Mouse (Mus musculus): Measurements from ENCODE around the gene Pimreg. TPM values are rescaled to one million over a fixed set of nuclear protein-coding genes. Genes with fewer than 3 reads are reported as not detected.

The Pimreg gene
- polyA plus RNA-seq, 1 experiment from 2014 or later = 228 TPM

DNA sequence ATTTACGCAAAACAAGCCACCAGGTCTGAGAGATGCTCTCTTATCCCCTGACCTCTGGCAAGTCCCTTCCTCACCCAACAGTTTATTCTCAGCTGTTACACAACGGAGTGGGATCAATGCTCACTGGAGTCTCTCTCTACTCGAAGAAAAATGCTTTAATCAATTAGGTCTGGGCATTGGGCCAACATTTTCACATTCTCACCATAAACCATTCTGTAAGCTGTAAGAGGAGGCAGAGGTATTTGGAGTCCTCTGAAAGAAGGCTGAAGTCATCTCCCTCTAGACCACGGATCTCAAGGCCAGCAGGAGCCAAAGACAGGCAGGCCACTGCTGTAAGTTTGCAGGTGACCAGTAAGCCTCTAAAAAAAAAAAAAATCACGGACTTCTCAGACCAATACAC lies 31.5 kb upstream of the Pimreg start:
- Histone ChIP-seq H3K36me3 (ENCODE audit: control insufficient read depth, insufficient read depth, low read length) (no peaks in the 10 kb centered on the region), H3K4me2 (ENCODE audit: low read depth, low read length, severe bottlenecking) (no peak overlapping the region), H3K27ac (ENCODE audit: low read depth, low read length) (no peak overlapping the region; the same call in 1 of the 2 replicates), H3K9ac (ENCODE audit: low read length) (no peak overlapping the region), H3K27me3 (ENCODE audit: control insufficient read depth, insufficient read depth, low read length) (no peaks in the 10 kb centered on the region), H3K4me1 (replicated peaks; ENCODE audit: control insufficient read depth, insufficient read depth, low read length) (peaks cover 5% of the 10 kb centered on the region), H3K9me3 (ENCODE audit: control insufficient read depth, low read length) (no peaks in the 10 kb centered on the region), H3K4me3 (ENCODE audit: low read depth, low read length) (no peak overlapping the region)
- DNase-seq (ENCODE audit: low spot score) = no peak
- 63% methylated on average over 5 of the region's 5 CpGs for WGBS
- ATAC-seq (replicated peaks; ENCODE audit: low FRiP score) = no peak

DNA sequence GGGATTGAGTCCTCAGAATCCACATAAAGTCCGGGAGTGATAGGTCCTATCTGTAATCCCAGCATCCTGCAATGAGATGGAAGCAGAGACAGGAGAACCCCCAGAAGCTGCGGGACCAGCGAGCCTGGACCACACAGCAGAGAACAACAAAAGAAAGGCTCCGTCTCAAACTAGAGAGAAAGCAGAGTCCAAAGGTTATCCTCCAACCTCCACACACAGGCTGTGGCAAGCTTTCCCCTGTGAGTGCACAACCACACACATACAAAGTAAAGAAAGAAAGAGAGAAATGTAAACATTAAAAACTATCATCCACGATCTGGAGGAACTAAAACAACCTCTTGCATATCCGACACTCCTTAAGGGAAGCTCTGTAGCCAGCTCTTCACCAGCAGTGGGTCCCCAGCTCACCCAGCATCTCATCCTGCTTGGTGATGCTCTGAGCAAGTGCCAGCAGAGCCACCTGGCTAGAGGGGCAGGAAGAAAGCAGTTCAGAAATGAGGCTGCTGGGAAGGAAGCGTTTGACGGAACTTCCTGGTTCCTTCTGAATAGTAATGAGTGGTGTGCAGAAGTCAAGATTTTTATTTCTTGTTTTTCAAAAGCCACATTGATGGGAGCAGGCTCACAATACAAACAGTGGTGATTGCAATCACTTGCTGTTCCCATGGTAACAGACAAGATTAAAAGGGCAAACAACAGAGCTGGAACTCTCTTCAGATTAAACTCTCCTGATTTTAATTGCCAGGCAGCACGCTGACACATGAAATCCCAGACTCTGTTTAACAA lies 30.7 kb upstream of the Pimreg start:
- Histone ChIP-seq H3K27ac (ENCODE audit: low read depth, low read length) (peak overlapping the region; percentile 26; the same call in 1 of the 2 replicates), H3K9me3 (ENCODE audit: control insufficient read depth, low read length) (no peaks in the 10 kb centered on the region), H3K4me1 (replicated peaks; ENCODE audit: control insufficient read depth, insufficient read depth, low read length) (peaks cover 5% of the 10 kb centered on the region), H3K4me3 (ENCODE audit: low read depth, low read length) (no peak overlapping the region), H3K36me3 (ENCODE audit: control insufficient read depth, insufficient read depth, low read length) (no peaks in the 10 kb centered on the region), H3K4me2 (ENCODE audit: low read depth, low read length, severe bottlenecking) (no peak overlapping the region), H3K27me3 (ENCODE audit: control insufficient read depth, insufficient read depth, low read length) (no peaks in the 10 kb centered on the region), H3K9ac (ENCODE audit: low read length) (peak overlapping the region; percentile 12; the same call in 1 of the 2 replicates)
- 43% methylated on average over 9 of the region's 9 CpGs for WGBS
- no peak for DNase-seq (ENCODE audit: low spot score)
- 0 out of 2 replicates have a peak, but pooled peaks have one; percentile 56 for ATAC-seq (replicated peaks; ENCODE audit: low FRiP score)

DNA sequence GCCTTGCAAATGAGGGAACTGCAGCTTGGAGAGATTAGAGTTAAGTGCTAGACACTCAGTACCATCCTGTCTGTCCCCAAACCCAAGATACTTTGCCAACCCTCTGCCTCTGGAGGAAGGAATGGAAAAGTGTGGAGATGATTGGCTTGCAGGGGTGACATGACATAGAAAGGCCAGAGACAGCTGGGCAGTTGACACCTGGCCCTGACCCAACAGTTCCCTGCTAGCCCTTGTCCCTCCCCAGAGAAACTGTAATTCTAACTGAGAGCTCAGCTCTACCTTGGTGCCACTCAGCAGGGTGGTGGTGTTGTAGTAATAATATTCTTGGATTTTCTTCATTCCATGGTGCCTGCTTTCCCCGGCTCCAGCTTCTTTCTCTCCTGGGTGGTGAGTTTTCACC lies 29.9 kb upstream of the Pimreg start:
- no peak overlapping the region for H3K4me2 ChIP-seq (ENCODE audit: low read depth, low read length, severe bottlenecking)

GRCm38 (mm10) chr11:72014674-72015073 lies 27.2 kb upstream of the Pimreg start:
- no peaks in the 10 kb centered on the region for H3K36me3 ChIP-seq (ENCODE audit: control insufficient read depth, insufficient read depth, low read length)
- ATAC-seq (replicated peaks; ENCODE audit: low FRiP score) (no peak), DNase-seq (ENCODE audit: low spot score) (no peak)
- no peak overlapping the region for H3K4me2 ChIP-seq (ENCODE audit: low read depth, low read length, severe bottlenecking)
- 67% methylated on average over 4 of the region's 4 CpGs for WGBS
- H3K9me3 ChIP-seq (ENCODE audit: control insufficient read depth, low read length) = no peaks in the 10 kb centered on the region
- H3K27me3 ChIP-seq (ENCODE audit: control insufficient read depth, insufficient read depth, low read length) = no peaks in the 10 kb centered on the region
- no peak overlapping the region for H3K9ac ChIP-seq (ENCODE audit: low read length)
- H3K4me1 ChIP-seq (replicated peaks; ENCODE audit: control insufficient read depth, insufficient read depth, low read length) = peaks cover 5% of the 10 kb centered on the region
- H3K4me3 ChIP-seq (ENCODE audit: low read depth, low read length) = no peak overlapping the region
- H3K27ac ChIP-seq (ENCODE audit: low read depth, low read length) = no peak overlapping the region

More for the DNA sequence above, 29.9 kb upstream of the Pimreg start:
- Histone ChIP-seq H3K36me3 (ENCODE audit: control insufficient read depth, insufficient read depth, low read length) (no peaks in the 10 kb centered on the region), H3K27ac (ENCODE audit: low read depth, low read length) (no peak overlapping the region; the same call in 1 of the 2 replicates), H3K9ac (ENCODE audit: low read length) (no peak overlapping the region), H3K9me3 (ENCODE audit: control insufficient read depth, low read length) (no peaks in the 10 kb centered on the region), H3K27me3 (ENCODE audit: control insufficient read depth, insufficient read depth, low read length) (no peaks in the 10 kb centered on the region), H3K4me1 (replicated peaks; ENCODE audit: control insufficient read depth, insufficient read depth, low read length) (peaks cover 5% of the 10 kb centered on the region), H3K4me3 (ENCODE audit: low read depth, low read length) (no peak overlapping the region)
- ATAC-seq (replicated peaks; ENCODE audit: low FRiP score) (no peak), DNase-seq (ENCODE audit: low spot score) (no peak)
- WGBS = 83% methylated on average over 1 of the region's 1 CpGs

DNA sequence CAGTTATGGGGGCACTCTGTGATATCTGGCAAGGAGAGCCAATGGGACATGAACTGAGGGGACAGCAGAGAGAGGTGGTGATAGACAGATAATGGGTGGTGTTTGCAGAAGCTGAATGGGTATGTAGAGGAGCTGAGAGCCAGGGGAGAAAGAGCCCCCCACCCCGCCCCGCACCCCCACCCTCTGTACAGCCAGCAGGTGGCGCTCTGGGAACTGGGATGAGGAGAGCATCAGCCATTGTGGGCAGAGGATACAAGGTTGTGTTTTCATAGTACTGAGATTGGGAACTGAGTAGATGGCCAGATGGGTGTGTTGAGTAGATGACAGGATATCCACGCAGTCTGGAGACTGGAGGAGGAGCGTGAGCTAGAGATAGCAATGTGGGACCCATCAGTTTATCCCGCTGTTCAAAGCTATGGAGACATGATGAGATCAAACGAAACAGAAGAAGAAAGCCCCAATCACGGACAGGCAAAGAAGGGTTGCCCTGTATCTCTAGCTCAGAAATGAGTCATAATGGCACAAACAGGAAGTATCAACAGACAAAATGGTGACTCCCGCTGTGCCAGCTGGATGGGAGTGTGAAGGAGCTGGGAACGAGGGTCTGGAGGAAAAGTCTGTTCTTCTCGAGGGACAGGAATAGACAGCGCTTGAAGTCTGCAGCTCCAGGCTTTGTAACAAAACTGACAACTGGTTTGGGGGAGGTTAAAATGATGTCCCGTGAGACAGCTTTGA lies 25.1 kb upstream of the Pimreg start:
- Histone ChIP-seq H3K9ac (ENCODE audit: low read length) (no peak overlapping the region), H3K4me3 (ENCODE audit: low read depth, low read length) (no peak overlapping the region), H3K36me3 (ENCODE audit: control insufficient read depth, insufficient read depth, low read length) (no peaks in the 10 kb centered on the region), H3K27me3 (ENCODE audit: control insufficient read depth, insufficient read depth, low read length) (no peaks in the 10 kb centered on the region), H3K27ac (ENCODE audit: low read depth, low read length) (no peak overlapping the region), H3K4me1 (replicated peaks; ENCODE audit: control insufficient read depth, insufficient read depth, low read length) (peaks cover 4% of the 10 kb centered on the region), H3K9me3 (ENCODE audit: control insufficient read depth, low read length) (no peaks in the 10 kb centered on the region), H3K4me2 (ENCODE audit: low read depth, low read length, severe bottlenecking) (no peak overlapping the region)
- no peak for ATAC-seq (replicated peaks; ENCODE audit: low FRiP score)
- 84% methylated on average over 13 of the region's 13 CpGs for WGBS
- DNase-seq (ENCODE audit: low spot score) = no peak

GRCm38 (mm10) chr11:72017253-72017601 lies 24.6 kb upstream of the Pimreg start:
- WGBS = 79% methylated on average over 9 of the region's 9 CpGs
- H3K4me2 ChIP-seq (ENCODE audit: low read depth, low read length, severe bottlenecking) = no peak overlapping the region
- DNase-seq (ENCODE audit: low spot score) (no peak), ATAC-seq (replicated peaks; ENCODE audit: low FRiP score) (no peak)
- H3K9ac ChIP-seq (ENCODE audit: low read length) = no peak overlapping the region
- H3K27me3 ChIP-seq (ENCODE audit: control insufficient read depth, insufficient read depth, low read length) = no peaks in the 10 kb centered on the region
- H3K9me3 ChIP-seq (ENCODE audit: control insufficient read depth, low read length) = no peaks in the 10 kb centered on the region
- no peak overlapping the region for H3K4me3 ChIP-seq (ENCODE audit: low read depth, low read length)
- H3K36me3 ChIP-seq (ENCODE audit: control insufficient read depth, insufficient read depth, low read length) = no peaks in the 10 kb centered on the region
- no peaks in the 10 kb centered on the region; the same call in 1 of the 2 replicates for H3K4me1 ChIP-seq (replicated peaks; ENCODE audit: control insufficient read depth, insufficient read depth, low read length)
- no peak overlapping the region for H3K27ac ChIP-seq (ENCODE audit: low read depth, low read length)

GRCm38 (mm10) chr11:72021015-72021414 lies 20.8 kb upstream of the Pimreg start:
- Histone ChIP-seq H3K9ac (ENCODE audit: low read length) (no peak overlapping the region), H3K4me3 (ENCODE audit: low read depth, low read length) (no peak overlapping the region), H3K27ac (ENCODE audit: low read depth, low read length) (no peak overlapping the region), H3K9me3 (ENCODE audit: control insufficient read depth, low read length) (no peaks in the 10 kb centered on the region), H3K4me2 (ENCODE audit: low read depth, low read length, severe bottlenecking) (no peak overlapping the region), H3K4me1 (replicated peaks; ENCODE audit: control insufficient read depth, insufficient read depth, low read length) (no peaks in the 10 kb centered on the region), H3K27me3 (ENCODE audit: control insufficient read depth, insufficient read depth, low read length) (no peaks in the 10 kb centered on the region), H3K36me3 (ENCODE audit: control insufficient read depth, insufficient read depth, low read length) (no peaks in the 10 kb centered on the region)
- DNase-seq (ENCODE audit: low spot score) (no peak), ATAC-seq (replicated peaks; ENCODE audit: low FRiP score) (no peak)
- 85% methylated on average over 4 of the region's 4 CpGs for WGBS

DNA sequence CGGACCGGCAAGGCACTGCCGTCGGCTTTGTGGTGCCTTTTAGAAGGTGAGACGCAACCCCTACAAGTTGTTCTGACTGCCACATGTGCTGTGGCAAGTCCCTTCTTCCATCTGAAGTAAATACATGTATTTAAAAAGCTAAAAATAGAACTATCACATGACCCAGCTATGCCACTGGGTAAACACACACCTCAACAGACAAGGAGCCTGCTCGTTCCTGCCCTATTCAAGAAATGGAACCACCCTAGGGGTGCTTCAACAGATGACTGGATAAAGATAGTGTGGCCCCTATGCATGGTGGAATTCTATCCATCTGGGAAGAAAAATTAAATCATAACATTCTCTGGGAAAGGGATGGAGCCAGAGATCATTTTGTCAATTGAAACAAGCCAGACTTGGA lies 19.0 kb upstream of the Pimreg start:
- H3K27ac ChIP-seq (ENCODE audit: low read depth, low read length) = no peak overlapping the region
- no peak overlapping the region for H3K9ac ChIP-seq (ENCODE audit: low read length)
- H3K9me3 ChIP-seq (ENCODE audit: control insufficient read depth, low read length) = no peaks in the 10 kb centered on the region
- no peaks in the 10 kb centered on the region for H3K27me3 ChIP-seq (ENCODE audit: control insufficient read depth, insufficient read depth, low read length)
- ATAC-seq (replicated peaks; ENCODE audit: low FRiP score) (no peak), DNase-seq (ENCODE audit: low spot score) (no peak)
- H3K4me3 ChIP-seq (ENCODE audit: low read depth, low read length) = no peak overlapping the region
- no peaks in the 10 kb centered on the region for H3K36me3 ChIP-seq (ENCODE audit: control insufficient read depth, insufficient read depth, low read length)
- H3K4me2 ChIP-seq (ENCODE audit: low read depth, low read length, severe bottlenecking) = no peak overlapping the region
- 88% methylated on average over 6 of the region's 6 CpGs for WGBS
- H3K4me1 ChIP-seq (replicated peaks; ENCODE audit: control insufficient read depth, insufficient read depth, low read length) = no peaks in the 10 kb centered on the region

All from forebrain, embryonic 11.5 days (tissue).